Mouse (Mus musculus): Measurements from ENCODE around the gene Olfr1427.
"Not testable (repeated sequence)": the region's sequence is repeated elsewhere in the genome, so short reads cannot be mapped to it uniquely, and the experiment has no call there.

The Olfr1427 gene

DNA sequence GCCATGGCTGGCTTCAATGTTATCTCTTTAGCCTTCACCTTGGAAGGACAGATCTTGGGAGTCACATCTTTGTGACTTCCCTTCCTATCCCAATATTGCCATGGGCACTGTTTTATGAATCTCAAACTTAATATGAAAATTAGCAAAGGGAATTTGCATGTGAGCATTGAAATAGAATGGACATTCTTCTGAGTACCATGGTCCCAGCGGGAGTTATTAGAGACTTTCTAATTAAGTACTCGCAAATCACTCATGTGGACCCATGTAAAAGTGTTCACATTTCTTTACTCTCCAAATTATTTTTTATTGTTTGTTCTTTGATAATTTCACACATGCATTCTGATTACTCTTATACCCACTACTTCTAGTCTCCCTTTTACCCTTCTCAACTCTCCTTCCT is at the start of gene Olfr1427:
Gene Olfr1427 (minus strand): TSS at position 101 of the 400 bp plus-strand sequence.
- DNase-seq: no peak

DNA sequence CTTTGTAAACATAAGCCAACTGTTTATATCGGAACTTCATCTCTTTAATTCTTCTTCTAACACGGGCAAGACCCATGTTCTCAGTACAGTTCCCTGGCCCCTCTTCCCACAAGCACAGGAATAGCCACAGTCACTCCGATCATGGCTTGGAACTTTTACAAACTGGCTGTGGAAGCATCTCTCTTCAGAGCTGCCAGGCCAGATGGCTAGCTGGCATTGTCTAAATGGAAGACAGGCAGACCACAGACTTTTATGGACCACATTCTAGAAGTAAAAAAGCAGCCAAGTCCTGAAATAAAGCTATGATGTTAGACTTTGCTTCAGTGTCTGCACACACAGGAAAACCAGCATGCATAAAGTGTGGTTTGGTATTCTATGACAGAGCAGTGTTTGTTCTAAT is 42.3 kb upstream of the Olfr1427 start:
- DNase-seq: peak; percentile 35

- DNase-seq: no peak
These were observed 40.2 kb upstream of the Olfr1427 start for GRCm38 (mm10) chr19:12143356-12143755.

- DNase-seq: no peak
These were observed 31.2 kb upstream of the Olfr1427 start for GRCm38 (mm10) chr19:12134289-12134688.

- DNase-seq: no peak
These were observed 20.0 kb upstream of the Olfr1427 start, which contains the start of gene Olfr76 for GRCm38 (mm10) chr19:12123103-12123502. TSS of gene Olfr76 (minus strand) at chr19:12123203.

DNA sequence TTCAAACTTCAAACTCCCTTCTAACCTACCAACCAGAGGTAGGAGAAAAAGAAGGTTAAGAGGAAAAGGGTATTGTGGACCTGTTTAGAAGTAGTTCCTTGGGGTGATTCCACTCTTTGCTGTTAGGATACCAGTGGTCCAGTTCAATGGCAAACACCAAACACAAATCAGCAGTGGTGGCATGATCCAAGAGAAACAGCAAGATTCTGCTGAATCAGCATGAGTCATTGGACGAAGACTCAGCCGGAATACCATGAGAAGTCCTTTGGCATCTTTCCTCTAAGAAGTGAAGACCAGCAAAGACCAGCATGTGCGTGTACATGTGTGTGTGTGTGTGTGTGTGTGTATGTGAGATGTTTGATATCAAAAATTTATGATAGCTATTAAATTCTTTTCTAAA is 13.3 kb upstream of the Olfr1427 start:
- no peak for DNase-seq

DNA sequence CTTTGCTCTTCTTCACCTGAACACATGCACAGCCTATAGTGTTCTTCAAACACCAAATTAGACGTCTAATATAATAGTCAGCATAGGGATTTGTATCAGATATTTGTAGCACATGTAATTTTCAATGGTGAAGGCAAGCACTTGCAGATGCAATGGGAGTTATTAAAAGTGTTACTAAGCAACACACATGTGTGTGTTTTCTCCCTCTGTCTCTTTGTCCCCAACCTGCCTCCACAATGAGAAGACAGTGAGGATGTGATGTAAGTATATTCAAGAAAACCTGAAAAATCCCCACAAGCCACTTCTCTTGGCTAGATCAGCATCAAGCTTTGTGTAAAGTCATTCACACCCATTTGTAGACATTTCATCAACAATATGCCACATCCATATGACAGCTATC is 12.7 kb upstream of the Olfr1427 start, which contains the start of gene Olfr1428:
Gene Olfr1428 (minus strand): TSS at position 101 of the 400 bp plus-strand sequence.
- no peak for DNase-seq

- no peak for DNase-seq
These were observed 10.7 kb upstream of the Olfr1427 start for GRCm38 (mm10) chr19:12113807-12114206.

GRCm38 (mm10) chr19:12104541-12104940 is 1.4 kb upstream of the Olfr1427 start:
- DNase-seq: no peak

DNA sequence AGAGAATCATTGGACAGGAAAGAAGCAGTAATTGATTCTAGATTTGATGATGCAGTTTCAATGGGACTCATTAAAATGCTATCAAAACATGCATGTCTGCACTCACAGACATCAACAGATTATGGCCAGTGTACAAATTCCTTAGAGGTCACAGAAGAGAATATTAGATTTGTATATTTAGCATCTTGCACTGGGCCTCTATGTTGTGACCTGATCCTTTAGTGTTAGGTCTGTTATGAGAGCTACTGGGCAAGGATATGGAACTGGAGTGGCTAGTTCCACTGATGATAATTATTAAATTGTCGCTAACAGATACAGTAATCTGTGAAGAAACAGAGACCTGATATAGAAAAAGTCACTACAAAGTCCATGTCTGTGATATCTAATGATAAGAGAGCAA is 11.2 kb downstream of the Olfr1427 start, which contains the start of gene Olfr1426:
Gene Olfr1426 (minus strand): TSS at position 101 of the 400 bp plus-strand sequence.
- no peak for DNase-seq

DNA sequence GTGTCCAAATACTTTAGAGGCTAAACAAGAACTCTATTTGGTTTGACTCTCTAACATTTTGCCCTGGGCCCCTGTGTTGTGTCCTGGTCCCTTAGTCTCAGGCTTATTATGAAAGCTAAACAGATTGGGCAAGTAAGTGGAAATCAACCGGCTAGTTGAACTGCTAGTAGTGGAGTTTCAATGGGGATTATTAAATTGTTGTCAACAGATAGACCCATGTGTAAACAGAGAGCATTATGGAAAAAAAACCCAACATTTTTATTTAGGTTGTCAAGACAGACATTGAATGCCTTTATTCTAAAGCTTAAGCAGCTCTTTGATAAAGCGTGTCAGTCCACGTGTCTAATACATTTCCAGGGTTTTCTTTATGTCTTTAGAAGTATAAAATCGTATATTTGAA is 25.5 kb downstream of the Olfr1427 start, which contains the start of gene Olfr1425:
Gene Olfr1425 (minus strand): TSS at position 101 of the 400 bp plus-strand sequence.
- DNase-seq: not testable (repeated sequence)

GRCm38 (mm10) chr19:12069546-12069945 is 33.6 kb downstream of the Olfr1427 start:
- not testable (repeated sequence) for DNase-seq

GRCm38 (mm10) chr19:12067806-12068205 is 35.3 kb downstream of the Olfr1427 start:
- not testable (repeated sequence) for DNase-seq

DNA sequence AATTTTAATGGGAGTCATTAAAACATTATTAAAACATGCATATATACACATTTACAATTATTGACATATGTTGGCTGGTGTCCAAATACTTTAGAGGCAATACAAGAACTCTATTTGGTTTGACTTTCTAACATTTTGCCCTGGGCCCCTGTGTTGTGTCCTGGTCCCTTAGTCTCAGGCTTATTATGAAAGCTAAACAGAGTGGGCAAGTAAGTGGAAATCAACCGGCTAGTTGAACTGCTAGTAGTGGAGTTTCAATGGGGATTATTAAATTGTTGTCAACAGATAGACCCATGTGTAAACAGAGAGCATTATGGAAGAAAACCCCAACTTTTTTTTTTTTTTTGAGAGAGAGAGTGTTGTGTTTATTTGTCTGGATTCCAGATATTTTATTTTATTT is 40.6 kb downstream of the Olfr1427 start, which contains the start of gene Olfr1424:
Gene Olfr1424 (minus strand): TSS at position 101 of the 400 bp plus-strand sequence.
- not testable (repeated sequence) for DNase-seq
